Mouse (Mus musculus): ENCODE measurements around the gene A730071L15Rik. TPM values are rescaled to one million over a fixed set of nuclear protein-coding genes. Genes with fewer than 3 reads are reported as not detected.

The A730071L15Rik gene
- total and polyA plus RNA-seq, 3 experiments = 0.42 TPM; not detected in 2

DNA sequence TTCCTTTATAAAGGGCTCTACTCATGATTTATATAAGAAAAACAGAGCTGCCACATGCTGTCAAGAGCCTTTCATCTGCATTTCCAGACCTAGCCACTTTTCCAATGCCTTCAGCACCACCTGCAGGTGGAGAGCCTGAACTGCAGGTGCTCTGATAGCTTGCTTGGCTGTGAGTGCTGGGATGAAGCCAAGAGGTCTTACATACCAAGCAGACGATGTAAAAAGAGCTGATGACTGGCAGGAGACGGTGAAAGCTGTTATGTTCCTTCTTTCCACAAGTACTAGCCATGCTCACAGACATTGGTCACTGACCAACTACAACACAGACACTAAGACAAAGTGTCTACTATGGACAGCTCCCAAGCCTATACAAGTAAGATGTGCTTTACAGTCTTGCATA is 12.0 kb upstream of the A730071L15Rik start:
- H3K36me3 ChIP-seq (replicated peaks in 1 of 2; ENCODE audit: control insufficient read depth in 1 of 2, insufficient read depth in 1 of 2, low read length in 1 of 2) = peaks cover 29 to 68% of the 10 kb centered on the region in 2 experiments
- H3K27ac ChIP-seq (ENCODE audit: insufficient read depth, low read depth) = no peak overlapping the region
- H3K27me3 ChIP-seq (replicated peaks) = no peaks in the 10 kb centered on the region
- H3K4me1 ChIP-seq (ENCODE audit: control insufficient read depth in 1 of 2, insufficient read depth in 2 of 2) = peaks cover 7 to 41% of the 10 kb centered on the region in 2 experiments
- H3K79me2 ChIP-seq (replicated peaks; ENCODE audit: control insufficient read depth, extremely low read depth, insufficient read depth, poor library complexity, severe bottlenecking) = peaks cover 54% of the 10 kb centered on the region
- no peak overlapping the region for H3K9ac ChIP-seq (ENCODE audit: insufficient read depth, low read depth)
- H3K4me2 ChIP-seq (ENCODE audit: insufficient read depth, low read depth, poor library complexity, severe bottlenecking) = no peak overlapping the region
- TF ChIP-seq JUN (IDR thresholded peaks at IDR 0.05; ENCODE audit: insufficient read depth, low read depth, low read length) (no peak), RCOR1 (conservative IDR thresholded peaks at IDR 0.05; ENCODE audit: low read depth, low read length) (no peak), MEF2A (IDR thresholded peaks at IDR 0.05; ENCODE audit: borderline replicate concordance, low read depth, low read length) (no peak), KAT2A (IDR thresholded peaks at IDR 0.05; ENCODE audit: insufficient replicate concordance, low read length) (no peak), NELFE (IDR thresholded peaks at IDR 0.05; ENCODE audit: low read depth, low read length) (peak; percentile 45; the same call in 1 of the 2 replicates), TCF12 (IDR thresholded peaks at IDR 0.05; ENCODE audit: low read depth, low read length) (no peak), ZC3H11A (IDR thresholded peaks at IDR 0.05; ENCODE audit: low read depth, low read length) (peak; percentile 63; the same call in 1 of the 2 replicates), BHLHE40 (IDR thresholded peaks at IDR 0.05; ENCODE audit: low read depth, low read length) (no peak), CHD1 (IDR thresholded peaks at IDR 0.05; ENCODE audit: low read depth, low read length) (no peak), ZNF384 (IDR thresholded peaks at IDR 0.05; ENCODE audit: low read depth, low read length) (no peak), IRF4 (IDR thresholded peaks at IDR 0.05; ENCODE audit: low read depth, low read length) (no peak), ETS1 (conservative IDR thresholded peaks at IDR 0.05; ENCODE audit: low read depth, low read length) (no peak), PAX5 (IDR thresholded peaks at IDR 0.05; ENCODE audit: low read length) (no peak), SMC3 (IDR thresholded peaks at IDR 0.05; ENCODE audit: low read depth, low read length) (peak; percentile 96), CTCF (conservative IDR thresholded peaks at IDR 0.05 in 1 of 2, IDR thresholded peaks at IDR 0.05 in 1 of 2; ENCODE audit: low read depth in 2 of 2, low read length in 2 of 2) (peak; percentile 99), MXI1 (IDR thresholded peaks at IDR 0.05; ENCODE audit: low read depth, low read length) (no peak), MAX (IDR thresholded peaks at IDR 0.05; ENCODE audit: low read length) (peak; percentile 37; the same call in 1 of the 2 replicates), RAD21 (IDR thresholded peaks at IDR 0.05; ENCODE audit: low read depth, low read length) (no peak; the same call in none of the 2 replicates), HCFC1 (IDR thresholded peaks at IDR 0.05; ENCODE audit: low read depth, low read length) (no peak), POLR2A (IDR thresholded peaks at IDR 0.05; ENCODE audit: low read depth, low read length) (no peak), CHD2 (IDR thresholded peaks at IDR 0.05; ENCODE audit: low read length) (no peak), USF1 (IDR thresholded peaks at IDR 0.05; ENCODE audit: low read depth, low read length) (no peak), ZKSCAN1 (IDR thresholded peaks at IDR 0.05; ENCODE audit: borderline replicate concordance, low read depth, low read length) (no peak), ELF1 (IDR thresholded peaks at IDR 0.05; ENCODE audit: low read depth, low read length) (no peak), E2F4 (IDR thresholded peaks at IDR 0.05; ENCODE audit: insufficient replicate concordance, low read depth, low read length) (no peak), USF2 (conservative IDR thresholded peaks at IDR 0.05; ENCODE audit: low read depth, low read length) (no peak), EP300 (IDR thresholded peaks at IDR 0.05; ENCODE audit: low read length) (no peak), MYC (IDR thresholded peaks at IDR 0.05; ENCODE audit: low read depth, low read length) (peak; percentile 90), MAZ (IDR thresholded peaks at IDR 0.05; ENCODE audit: low read depth, low read length) (no peak), GABPA (IDR thresholded peaks at IDR 0.05; ENCODE audit: insufficient replicate concordance, low read depth, low read length) (no peak), UBTF (IDR thresholded peaks at IDR 0.05; ENCODE audit: low read depth, low read length) (no peak), POLR2AphosphoS2 (IDR thresholded peaks at IDR 0.05; ENCODE audit: low read depth, low read length) (no peak), TBP (conservative IDR thresholded peaks at IDR 0.05; ENCODE audit: low read depth, low read length) (no peak), SIN3A (IDR thresholded peaks at IDR 0.05; ENCODE audit: low read length) (no peak), JUND (conservative IDR thresholded peaks at IDR 0.05; ENCODE audit: low read depth, low read length) (no peak), NRF1 (IDR thresholded peaks at IDR 0.05; ENCODE audit: low read depth, low read length) (0 out of 2 replicates have a peak, but pooled peaks have one; percentile 5), ZMIZ1 (IDR thresholded peaks at IDR 0.05; ENCODE audit: low read depth, low read length) (no peak), MAFK (IDR thresholded peaks at IDR 0.05; ENCODE audit: insufficient replicate concordance, low read length) (no peak)
- no peak overlapping the region for H3K4me3 ChIP-seq (replicated peaks in 1 of 3; ENCODE audit: low read depth in 2 of 3, low read length in 2 of 3, poor library complexity in 1 of 3)
- in situ Hi-C loops (cut with MboI; ENCODE audit: low pct_ligation_motif_present, low pct_unique_long_range_greater_than_20kb, low sequenced_read_pairs) = no loop called here
- peak; percentile 88 for DNase-seq (ENCODE audit: extremely low read depth)
- H3K9me3 ChIP-seq (replicated peaks; ENCODE audit: low read length) = no peaks in the 10 kb centered on the region
- dilution Hi-C loops (cut with MboI; ENCODE audit: extremely low pct_ligation_motif_present, extremely low pct_unique_long_range_greater_than_20kb, low sequenced_read_pairs) = no loop called here
